Mouse (Mus musculus): ENCODE results near the gene D17H6S53E.
"Not testable (repeated sequence)": the region's sequence is repeated elsewhere in the genome, so short reads cannot be mapped to it uniquely, and the experiment has no call there.

D17H6S53E gene

DNA sequence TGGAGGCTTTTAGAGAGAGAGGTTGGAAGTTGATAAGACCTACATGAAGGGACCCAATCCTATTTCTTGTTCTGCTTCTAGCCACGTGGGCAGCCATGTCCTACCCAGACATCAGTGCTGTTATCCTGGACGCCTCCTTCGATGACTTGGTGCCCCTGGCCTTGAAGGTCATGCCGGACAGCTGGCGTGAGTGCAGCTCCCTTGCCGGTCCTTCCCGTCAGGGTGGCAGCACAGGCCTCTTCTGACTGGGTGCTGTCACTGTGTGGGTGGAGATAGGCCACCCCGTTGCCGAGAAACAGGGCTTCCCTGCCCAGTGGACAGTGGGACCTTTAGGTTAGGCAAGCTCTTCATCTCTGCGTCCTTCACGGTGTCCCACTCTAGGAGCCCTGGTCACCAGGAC, 25.0 kb upstream of the D17H6S53E start:
- DNase-seq (ENCODE audit: low spot score in 2 of 2): no peak

DNA sequence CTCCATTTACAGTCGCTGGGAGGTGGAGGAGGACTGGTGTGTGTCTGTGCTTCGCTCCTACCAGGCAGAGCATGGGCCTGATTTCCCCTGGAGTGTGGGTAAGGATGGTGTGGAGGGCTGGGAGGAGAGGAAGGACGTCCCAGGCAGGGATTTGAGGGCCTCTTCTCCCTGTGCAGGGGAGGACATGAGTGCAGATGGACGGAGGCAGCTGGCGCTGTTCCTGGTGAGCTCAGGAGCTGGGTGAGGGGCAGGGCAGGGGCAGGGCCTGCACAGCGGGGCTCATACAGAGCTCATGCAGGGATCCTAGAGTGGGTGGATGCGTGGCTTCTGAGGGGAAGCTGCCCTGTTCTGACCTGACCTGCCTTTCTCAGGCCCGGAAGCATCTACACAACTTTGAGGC, 23.9 kb upstream of the D17H6S53E start:
- DNase-seq (ENCODE audit: low spot score in 2 of 2): no peak

DNA sequence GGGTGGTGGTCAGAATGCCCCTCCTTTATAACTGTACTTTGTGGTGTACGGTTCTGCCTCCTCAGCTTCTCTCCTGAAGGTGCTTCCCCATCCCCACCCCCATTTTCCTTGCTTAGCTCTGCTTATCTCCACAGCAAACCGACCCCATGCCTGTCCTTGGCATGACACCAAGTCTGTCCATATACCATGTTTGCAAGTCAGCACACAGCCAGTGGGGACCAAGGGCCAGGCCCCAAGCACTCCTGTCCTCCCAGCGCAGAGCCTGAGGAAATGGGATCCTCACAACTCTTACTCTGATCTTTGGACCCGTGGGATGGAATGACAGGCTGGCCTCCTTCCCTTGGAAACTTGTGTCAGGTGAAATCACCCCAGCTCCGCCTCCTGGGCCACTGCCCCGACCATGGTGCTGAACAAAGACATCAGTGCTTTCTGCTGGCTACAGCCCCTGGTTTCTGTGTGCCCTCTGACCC, 22.9 kb upstream of the D17H6S53E start:
- no peak for DNase-seq (ENCODE audit: low spot score in 2 of 2)

DNA sequence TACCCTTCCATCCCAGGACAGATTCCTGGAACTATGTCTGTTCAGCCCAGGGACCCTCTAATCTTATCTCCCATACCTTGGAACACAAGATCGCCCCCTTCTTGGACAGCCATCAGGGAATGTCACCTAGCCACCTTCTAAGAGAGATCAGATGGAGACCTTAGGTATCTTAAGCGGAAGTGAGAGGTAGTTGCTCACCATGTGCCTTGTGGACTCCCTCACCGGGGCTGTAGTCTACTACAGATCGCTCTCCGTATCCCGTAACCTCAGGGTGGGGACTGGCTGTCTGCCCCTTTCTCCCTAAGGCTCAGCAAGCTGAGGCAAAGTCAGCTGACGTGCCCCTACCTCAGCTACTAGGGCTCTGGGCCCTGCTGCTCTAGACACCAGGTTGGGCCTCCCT, 22.1 kb upstream of the D17H6S53E start:
- DNase-seq (ENCODE audit: low spot score in 2 of 2): no peak

DNA sequence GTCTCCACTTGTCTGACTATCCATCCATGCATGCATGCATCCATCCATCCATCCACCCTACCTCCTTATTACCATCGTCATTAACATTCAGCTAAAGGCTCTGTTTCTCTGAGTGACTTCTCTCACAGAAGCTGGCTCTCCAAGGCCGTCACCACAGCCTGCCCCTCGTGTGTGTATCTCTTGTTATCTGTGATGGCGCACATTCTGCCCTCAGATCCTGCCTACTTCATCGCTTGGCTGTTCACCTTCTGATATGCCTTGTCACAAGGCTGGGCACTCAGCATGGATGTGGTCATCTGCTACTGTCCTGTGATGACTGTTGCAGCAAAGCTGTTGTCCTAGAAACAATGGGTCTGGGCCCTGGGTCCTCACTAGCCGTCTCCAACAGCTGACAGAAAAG, 21.4 kb upstream of the D17H6S53E start:
- DNase-seq (ENCODE audit: low spot score in 2 of 2): no peak

DNA sequence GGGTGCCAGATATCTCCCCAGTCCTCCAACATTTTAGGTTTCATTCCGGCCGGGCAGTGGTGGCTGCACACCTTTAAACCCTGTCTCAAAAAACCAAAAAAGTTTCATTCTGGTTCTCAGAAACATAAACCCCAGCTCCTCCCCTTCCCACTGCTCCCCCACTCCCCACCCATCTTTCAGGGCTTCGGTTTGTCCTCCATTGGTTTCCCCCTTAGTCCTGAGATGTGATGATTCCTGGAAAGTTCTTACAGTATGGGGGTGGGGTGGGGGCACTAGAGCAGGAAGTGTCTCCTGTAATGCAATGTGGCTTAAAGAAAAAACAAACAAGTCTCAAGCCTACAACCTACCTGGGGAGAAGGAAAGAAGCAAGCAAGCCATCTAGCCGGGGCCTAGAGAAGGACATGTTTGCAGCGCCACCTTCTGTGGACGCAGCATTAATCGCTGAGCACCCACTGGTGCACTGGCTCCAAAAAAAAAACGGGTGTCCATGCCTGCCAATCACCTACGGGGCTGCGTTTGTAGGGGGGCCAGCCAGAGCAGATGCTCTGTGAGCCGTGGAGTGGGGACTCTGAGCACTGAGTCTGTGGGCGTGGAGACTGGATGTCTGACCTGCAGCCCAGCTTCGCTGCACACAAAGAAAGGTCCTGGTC, 20.3 kb upstream of the D17H6S53E start:
- DNase-seq (ENCODE audit: low spot score in 2 of 2): no peak

DNA sequence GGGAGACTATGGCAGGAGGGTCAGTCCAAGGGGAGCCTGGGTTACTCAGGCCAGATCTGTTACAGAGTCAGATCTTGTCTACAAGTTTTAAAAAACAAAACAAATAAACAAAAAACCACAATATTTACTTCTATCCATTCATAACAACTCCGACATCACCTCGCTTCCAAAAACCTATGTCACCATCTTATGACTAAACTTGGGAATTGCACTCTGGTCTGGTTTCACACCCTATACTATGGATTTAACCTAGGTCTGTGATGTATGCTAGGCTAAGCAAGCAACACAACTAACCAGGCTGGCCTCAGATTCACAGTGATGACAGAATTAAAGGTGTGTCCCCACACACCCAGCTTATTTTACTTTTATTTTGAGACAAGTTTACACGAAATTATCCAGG, 19.7 kb upstream of the D17H6S53E start:
- no peak for DNase-seq (ENCODE audit: low spot score in 2 of 2)

DNA sequence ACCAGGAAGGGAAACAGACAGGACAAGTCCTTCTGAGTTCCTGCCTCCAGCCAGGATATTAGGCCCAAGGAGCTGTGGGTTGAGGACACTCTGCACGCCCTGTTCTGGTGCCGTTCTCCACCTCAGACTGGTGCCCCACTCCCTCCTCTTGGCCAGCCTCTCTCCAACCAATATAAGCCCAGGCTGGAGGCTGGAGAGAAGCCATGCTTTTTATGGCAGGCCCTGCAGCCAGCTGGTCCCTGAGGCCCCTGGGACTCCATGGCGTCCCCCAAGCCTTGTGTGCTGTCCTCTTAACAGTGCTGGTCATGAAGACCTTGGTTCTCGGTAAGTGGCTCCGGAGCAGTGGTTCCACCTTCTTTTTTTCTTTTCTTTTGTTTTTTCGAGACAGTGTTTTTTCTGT, 18.1 kb upstream of the D17H6S53E start, which contains the start of gene Ly6g5c:
Ly6g5c (plus strand) TSS at position 183 of the 400 bp plus-strand sequence.
- no peak for DNase-seq (ENCODE audit: low spot score in 2 of 2)

DNA sequence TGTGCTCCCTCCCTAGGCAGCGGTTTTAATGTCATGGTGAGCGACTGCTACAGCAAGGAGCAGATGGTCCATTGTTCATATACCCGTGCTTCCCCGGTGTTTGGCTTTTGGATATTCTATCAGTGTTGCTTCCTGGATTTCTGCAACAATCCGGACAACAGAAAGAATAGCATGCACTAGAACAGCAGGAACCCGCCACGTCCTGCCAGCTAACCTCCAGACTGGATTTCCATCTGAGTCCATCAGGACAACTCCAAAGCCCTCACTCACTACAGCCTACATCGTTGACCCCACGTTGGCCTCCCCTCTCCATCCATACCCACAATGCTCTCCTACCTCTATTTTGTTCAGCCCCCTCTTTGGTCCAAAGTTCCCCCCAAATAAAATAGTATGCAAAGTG, 14.4 kb upstream of the D17H6S53E start:
- no peak for DNase-seq (ENCODE audit: low spot score in 2 of 2)

DNA sequence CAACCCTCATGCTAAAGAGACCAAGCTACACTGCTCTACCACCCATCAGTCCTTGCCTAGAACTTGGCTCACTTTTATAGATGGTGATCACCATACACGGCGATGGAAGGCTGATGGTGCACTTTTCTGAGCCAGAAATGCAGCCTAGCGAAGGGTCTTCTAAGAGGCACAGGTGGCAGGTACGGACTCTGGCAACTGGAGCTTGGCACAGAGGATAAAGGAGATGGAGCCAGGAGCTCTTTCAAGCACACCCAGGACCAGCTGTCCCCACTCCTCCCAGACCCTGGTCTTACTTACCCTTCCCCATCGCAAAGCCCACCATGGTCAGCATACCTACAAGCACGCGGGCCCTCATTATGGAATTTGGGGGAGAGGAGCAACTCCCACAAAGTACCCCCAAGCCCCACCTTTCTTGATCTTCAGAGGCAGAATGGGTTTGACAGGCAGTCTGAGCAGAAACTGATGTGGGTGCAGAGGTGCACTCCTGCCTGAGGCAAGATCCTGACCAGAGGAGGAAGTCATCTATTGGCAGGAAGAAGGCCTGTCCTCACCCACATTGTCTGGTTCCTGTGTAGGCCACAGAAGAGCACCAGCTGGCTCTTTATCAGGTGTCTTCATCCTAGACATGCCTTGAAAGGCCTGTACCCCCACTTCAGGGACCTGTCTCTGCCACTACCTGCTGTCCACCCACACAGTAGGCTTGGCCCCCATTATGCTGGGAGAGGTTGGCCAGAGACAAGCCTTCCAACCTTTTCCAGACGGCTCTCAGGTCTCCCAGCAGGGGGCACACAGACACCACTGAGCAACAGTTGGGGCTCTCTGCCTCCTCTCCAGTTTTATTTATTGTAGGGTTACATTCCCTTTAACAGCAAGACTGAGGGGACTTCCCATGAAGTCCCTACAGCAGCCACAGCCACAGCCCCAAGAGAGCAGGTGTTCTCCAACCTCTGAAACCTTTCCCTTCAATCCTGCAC, 10.8 kb upstream of the D17H6S53E start, which contains the start of gene Ly6g5b:
Ly6g5b (minus strand) TSS at position 383 of the 974 bp plus-strand sequence.
- DNase-seq (ENCODE audit: low spot score in 2 of 2): no peak

DNA sequence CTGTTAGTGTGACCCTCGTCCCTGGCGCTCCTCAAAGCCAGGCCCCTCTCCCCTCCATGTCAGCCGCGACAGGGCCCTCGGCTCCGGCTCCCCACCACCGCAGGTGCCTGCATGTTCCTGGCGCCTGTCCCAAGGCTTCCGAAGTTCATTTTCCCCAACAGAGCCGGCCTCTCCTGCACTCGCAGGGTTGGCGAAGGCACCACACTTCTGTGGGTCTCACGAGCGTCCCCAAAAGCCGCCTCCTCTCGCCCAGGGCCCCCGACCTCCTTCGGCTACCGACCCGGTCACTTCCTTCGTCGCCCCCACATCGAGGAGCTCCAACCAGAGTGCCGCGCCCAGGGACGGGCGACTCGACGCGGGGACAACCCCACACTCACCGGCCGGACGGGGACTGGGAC, 5.4 kb upstream of the D17H6S53E start:
- DNase-seq (ENCODE audit: low spot score in 2 of 2): no peak

DNA sequence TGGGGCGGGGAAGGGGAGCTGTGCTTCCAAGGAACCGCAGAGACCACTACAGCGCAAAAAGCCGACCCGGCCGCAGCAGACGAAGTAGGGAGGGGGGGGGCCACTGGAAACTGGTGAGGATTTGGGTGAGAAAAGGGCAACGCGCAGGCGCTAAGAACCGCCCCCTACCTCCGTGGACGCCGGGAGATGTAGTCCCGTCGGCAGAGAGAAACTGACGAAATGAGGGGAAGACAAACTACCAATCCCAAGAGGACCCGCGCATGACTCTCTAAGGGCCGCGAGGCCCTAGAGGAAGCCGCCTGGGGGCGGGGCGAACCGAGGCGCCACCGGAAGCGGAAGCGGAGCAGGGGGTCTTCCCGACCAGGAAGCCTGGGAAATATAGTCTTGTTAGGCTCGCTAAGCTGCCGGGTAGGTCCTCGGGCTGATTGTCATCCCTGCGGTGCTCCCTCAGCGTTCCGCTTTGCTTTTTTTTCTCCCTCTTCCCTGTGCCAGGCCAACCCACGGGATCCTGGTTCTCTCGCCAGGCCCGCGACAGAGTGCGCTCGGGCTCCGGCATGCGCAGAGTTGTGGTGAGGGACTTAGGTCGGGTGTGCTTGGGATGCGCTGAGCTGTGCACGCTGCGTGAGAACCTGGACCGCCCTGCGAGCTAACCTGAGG, 4.9 kb upstream of the D17H6S53E start, which contains the start of gene Gpank1:
Gpank1 (plus strand) TSS at position 313 of the 657 bp plus-strand sequence.
- peak; percentile 99 for DNase-seq (ENCODE audit: low spot score in 2 of 2)

DNA sequence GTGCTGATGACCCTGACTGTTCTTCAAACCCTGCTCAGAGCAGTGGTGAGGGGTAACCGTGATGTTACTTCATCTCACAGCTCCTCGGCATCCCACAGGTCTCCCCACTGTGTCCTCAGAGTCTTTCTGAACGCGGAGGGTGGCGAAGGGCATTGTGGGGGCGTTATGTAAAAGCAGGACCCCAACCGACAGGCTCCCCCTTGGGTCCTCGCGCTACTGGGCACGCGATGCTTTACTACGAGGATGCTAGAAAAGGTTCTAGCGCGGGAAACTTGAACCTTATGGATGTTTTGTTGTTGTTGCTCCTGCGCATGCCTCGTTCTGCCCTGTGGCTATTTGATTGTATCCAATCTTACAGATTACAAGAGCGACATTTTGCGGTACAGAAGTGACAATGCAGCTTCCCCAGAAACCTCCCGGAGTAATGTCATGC, 4.3 kb upstream of the D17H6S53E start, which contains the start of gene Csnk2b:
Csnk2b (minus strand) TSS at position 183 of the 433 bp plus-strand sequence.
- DNase-seq (ENCODE audit: low spot score in 2 of 2): peak; percentile 31 to 39

DNA sequence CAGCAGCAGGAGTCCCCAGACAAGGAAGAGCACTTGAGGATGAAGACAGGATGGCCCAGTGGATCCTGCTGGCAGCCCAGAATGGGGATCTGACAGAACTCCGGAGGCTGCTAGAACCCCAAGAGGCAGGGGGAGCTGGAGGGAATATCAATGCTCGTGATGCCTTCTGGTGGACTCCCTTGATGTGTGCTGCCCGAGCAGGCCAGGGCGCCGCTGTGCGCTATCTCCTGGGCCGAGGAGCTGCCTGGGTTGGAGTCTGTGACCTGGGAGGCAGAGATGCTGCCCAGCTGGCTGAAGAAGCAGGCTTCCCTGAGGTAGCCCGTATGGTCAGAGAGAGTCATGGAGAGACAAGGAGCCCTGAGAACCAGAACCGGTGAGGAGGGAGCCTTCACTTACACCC, 2.9 kb upstream of the D17H6S53E start:
- not testable (repeated sequence) for DNase-seq (ENCODE audit: low spot score in 2 of 2)

DNA sequence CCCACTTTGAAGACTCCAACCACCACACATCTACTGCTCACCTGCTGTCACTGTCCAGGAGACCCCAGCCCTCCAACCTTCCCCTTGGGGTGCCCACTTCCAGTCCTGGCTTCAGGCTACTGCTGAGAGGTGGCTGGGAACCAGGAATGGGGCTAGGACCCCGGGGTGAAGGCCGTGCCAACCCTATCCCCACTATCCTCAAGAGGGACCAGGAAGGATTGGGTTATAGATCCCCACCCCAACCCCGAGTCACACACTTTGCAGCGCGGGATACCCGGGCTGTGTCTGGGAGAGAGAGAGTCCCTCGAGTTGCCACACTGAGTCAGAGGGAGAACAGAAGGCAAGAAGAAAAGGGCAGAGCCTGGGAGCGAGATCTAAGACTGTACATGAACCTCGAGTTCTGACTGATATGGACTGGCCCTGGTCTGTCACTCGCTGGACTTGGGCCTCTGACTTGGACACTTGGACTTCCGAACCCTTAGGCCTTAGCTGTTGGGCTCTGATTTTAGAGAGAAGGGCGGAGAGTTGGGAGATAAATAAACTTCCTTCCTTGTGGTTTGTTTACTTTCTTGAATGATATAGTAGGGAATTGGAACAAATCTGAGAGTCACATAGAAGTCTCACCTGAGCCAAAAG, 1.8 kb upstream of the D17H6S53E start:
- DNase-seq (ENCODE audit: low spot score in 2 of 2): not testable (repeated sequence)

DNA sequence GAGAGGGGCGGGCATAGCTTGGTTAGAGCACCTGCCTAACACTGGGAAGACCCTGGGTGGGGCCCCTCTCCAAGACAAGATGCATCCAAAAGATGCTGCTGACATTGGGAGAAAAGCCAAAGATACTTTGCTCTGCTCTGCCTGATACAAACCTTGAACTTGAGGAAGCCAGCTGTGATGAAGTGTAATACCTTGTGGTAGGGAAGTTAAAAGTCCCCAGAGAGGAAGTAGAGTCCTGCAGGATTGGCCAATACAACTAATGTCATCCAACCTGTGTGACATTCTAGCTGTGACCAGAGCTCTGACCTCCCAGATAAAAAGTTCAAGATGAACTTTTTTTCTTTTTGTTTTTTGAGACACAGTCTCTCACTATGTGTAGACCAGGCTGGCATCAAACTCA, 1.1 kb upstream of the D17H6S53E start:
- DNase-seq (ENCODE audit: low spot score in 2 of 2): no peak

DNA sequence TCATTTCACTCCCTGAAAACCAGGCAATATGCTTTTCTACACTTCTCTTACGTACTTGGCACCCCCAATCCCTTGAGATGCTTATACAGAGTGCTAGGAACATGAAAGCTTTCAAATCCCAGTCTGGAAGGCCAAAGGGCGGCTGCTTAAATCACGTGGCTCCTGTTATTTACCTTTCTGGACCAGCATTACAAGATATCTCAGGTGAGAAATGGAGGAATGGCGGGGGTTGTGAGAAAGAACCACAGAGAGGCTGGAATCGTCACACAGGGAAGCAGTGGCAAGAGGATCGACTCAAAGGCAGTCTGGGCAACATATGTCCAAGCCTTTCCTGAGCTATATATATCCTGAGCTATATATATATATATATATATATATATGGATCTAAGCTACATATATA, 595 bp upstream of the D17H6S53E start:
- no peak for DNase-seq (ENCODE audit: low spot score in 2 of 2)

DNA sequence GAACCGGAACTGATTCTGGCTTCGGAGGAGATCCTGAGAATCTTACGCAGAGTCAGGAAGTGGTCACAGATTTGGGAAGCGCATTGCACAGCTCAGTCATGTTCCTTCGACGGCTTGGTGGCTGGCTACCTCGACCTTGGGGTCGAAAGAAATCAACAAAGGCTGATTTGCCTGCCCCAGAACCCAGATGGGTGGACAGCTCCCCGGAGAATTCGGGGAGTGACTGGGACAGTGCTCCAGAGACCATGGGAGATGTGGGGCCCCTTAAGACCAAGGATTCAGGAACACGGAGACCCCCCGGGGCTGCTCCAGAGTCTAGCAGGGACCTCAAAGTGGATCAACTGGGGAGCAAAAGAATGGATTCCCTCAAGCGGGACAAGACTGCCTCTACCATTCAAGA, 844 bp downstream of the D17H6S53E start:
- no peak for DNase-seq (ENCODE audit: low spot score in 2 of 2)

DNA sequence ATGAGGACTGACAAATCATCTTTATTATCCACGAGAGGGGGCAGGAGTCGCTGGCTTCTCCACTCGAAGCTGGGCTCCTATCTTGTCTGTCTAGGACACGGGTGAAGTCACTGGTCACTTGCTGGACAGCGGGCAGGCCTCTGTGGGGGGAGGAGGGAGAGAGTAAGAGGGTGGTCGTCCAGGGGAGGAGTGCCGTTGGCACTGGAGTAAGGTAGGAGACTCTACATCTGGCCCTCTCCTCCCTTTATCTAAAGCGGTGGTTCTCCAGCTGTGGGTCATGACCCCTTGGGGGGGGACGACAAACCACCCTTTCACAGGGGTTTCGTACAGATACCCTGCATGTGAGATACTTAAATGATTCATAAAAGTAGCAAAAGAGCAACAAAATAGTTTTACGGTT, 2.8 kb downstream of the D17H6S53E start:
- DNase-seq (ENCODE audit: low spot score in 2 of 2): no peak

DNA sequence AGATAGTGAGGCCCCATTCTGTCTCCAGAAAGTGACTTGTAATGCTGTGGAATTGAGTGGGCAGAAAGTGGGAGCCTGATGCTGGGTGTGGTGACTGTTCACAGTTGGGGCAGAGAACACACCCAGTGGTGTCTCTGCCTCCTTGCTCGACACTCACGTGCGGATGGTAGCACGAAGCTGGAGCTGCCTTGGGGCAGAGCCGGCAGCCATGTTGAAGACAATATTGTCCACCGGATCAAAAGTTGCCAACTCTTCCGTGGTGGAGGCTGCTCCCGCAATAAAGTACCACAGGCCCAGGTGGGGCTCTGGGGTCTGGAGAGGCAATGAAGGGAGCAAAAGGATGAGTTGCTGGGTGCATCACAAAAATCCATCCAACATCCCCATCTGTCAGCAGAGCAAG, 4.9 kb downstream of the D17H6S53E start:
- no peak for DNase-seq (ENCODE audit: low spot score in 2 of 2)

DNA sequence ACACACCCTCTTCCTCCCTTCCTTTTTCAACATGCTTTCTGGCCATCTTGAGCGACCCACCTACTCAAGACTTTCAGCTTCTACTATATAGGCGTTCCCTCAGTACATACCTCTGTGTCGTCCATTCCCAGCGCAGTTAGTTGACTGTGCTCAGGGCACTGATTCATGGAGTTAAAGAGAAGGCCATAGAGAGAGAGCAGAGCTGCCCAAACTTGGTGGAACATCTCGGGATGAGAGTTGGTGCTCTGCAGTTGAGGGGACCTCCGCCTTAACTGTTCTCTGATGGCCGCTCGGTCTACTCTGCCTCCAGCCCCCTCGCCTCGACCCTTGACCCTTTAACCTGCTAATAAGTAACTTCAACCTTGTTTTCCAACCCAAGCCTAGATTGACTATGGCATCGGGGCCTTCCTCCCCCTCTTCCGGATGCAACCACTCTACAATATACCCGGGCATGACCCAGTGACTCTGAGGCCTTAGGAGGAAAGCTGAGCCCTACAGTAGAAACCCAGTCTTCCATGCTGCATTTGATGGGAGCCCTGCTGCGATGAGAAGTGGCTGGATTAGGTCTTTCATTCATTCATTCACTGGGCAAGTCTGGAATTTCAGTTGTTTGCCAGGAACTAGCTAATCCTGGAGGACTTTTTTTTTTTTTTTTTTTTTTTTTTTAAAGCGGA, 5.5 kb downstream of the D17H6S53E start, which contains the start of gene Apom:
Apom (minus strand) TSS at position 551 of the 674 bp plus-strand sequence.
- DNase-seq (ENCODE audit: low spot score in 2 of 2): no peak

Data from heart, adult 9 months (tissue).